Mouse (Mus musculus): Measurements from ENCODE around the gene Nkx6-1. TPM values are rescaled to one million over a fixed set of nuclear protein-coding genes. Genes with fewer than 3 reads are reported as not detected.

Gene Nkx6-1
- total RNA-seq (2015; ENCODE audit: low replicate concordance) (not detected in 2 replicates), total RNA-seq (2017; ENCODE audit: low replicate concordance) (not detected in 2 replicates)

- ATAC-seq (replicated peaks; ENCODE audit: low FRiP score, poor library complexity, severe bottlenecking), result peak; percentile 39; the same call in 1 of the 2 replicates
Observed at GRCm38 (mm10) chr5:101664945-101665615, at the start of gene Nkx6-1. Gene Nkx6-1 (minus strand): TSS chr5:101664996.

GRCm38 (mm10) chr5:101713064-101713613 is 48.3 kb upstream of the Nkx6-1 start:
- no peak for ATAC-seq (replicated peaks; ENCODE audit: low FRiP score, poor library complexity, severe bottlenecking)

- no peak for ATAC-seq (replicated peaks; ENCODE audit: low FRiP score, poor library complexity, severe bottlenecking)
Observed at GRCm38 (mm10) chr5:101703374-101704260, 38.8 kb upstream of the Nkx6-1 start.

GRCm38 (mm10) chr5:101702636-101703035 is 37.8 kb upstream of the Nkx6-1 start:
- no peak for ATAC-seq (replicated peaks; ENCODE audit: low FRiP score, poor library complexity, severe bottlenecking)

- ATAC-seq (replicated peaks; ENCODE audit: low FRiP score, poor library complexity, severe bottlenecking), result no peak
Observed at GRCm38 (mm10) chr5:101700607-101701006, 35.8 kb upstream of the Nkx6-1 start.

GRCm38 (mm10) chr5:101688581-101688980 is 23.8 kb upstream of the Nkx6-1 start:
- ATAC-seq (replicated peaks; ENCODE audit: low FRiP score, poor library complexity, severe bottlenecking), result no peak

GRCm38 (mm10) chr5:101683340-101683739 is 18.5 kb upstream of the Nkx6-1 start:
- ATAC-seq (replicated peaks; ENCODE audit: low FRiP score, poor library complexity, severe bottlenecking), result no peak

GRCm38 (mm10) chr5:101680338-101680737 is 15.5 kb upstream of the Nkx6-1 start:
- ATAC-seq (replicated peaks; ENCODE audit: low FRiP score, poor library complexity, severe bottlenecking), result no peak

GRCm38 (mm10) chr5:101669381-101669780 is 4.6 kb upstream of the Nkx6-1 start:
- ATAC-seq (replicated peaks; ENCODE audit: low FRiP score, poor library complexity, severe bottlenecking), result no peak

- ATAC-seq (replicated peaks; ENCODE audit: low FRiP score, poor library complexity, severe bottlenecking), result no peak
Observed at GRCm38 (mm10) chr5:101668475-101668874, 3.7 kb upstream of the Nkx6-1 start.

- ATAC-seq (replicated peaks; ENCODE audit: low FRiP score, poor library complexity, severe bottlenecking), result no peak
Observed at GRCm38 (mm10) chr5:101668028-101668427, 3.2 kb upstream of the Nkx6-1 start.

- ATAC-seq (replicated peaks; ENCODE audit: low FRiP score, poor library complexity, severe bottlenecking), result no peak
Observed at GRCm38 (mm10) chr5:101667263-101667990, 2.6 kb upstream of the Nkx6-1 start.

GRCm38 (mm10) chr5:101666713-101667112 is 1.9 kb upstream of the Nkx6-1 start:
- ATAC-seq (replicated peaks; ENCODE audit: low FRiP score, poor library complexity, severe bottlenecking), result no peak

- ATAC-seq (replicated peaks; ENCODE audit: low FRiP score, poor library complexity, severe bottlenecking), result no peak
Observed at GRCm38 (mm10) chr5:101666091-101666490, 1.3 kb upstream of the Nkx6-1 start.

GRCm38 (mm10) chr5:101664423-101664921 is 324 bp downstream of the Nkx6-1 start:
- no peak for ATAC-seq (replicated peaks; ENCODE audit: low FRiP score, poor library complexity, severe bottlenecking)

- ATAC-seq (replicated peaks; ENCODE audit: low FRiP score, poor library complexity, severe bottlenecking), result no peak
Observed at GRCm38 (mm10) chr5:101663621-101664422, 974 bp downstream of the Nkx6-1 start.

- no peak for ATAC-seq (replicated peaks; ENCODE audit: low FRiP score, poor library complexity, severe bottlenecking)
Observed at GRCm38 (mm10) chr5:101663176-101663575, 1.6 kb downstream of the Nkx6-1 start.

- ATAC-seq (replicated peaks; ENCODE audit: low FRiP score, poor library complexity, severe bottlenecking), result no peak
Observed at GRCm38 (mm10) chr5:101662485-101662884, 2.3 kb downstream of the Nkx6-1 start.
